Mouse (Mus musculus) CD4-positive, CD25-positive, alpha-beta regulatory T cell, adult 4 months (primary cell): ENCODE measurements around the gene Mtap. TPM values are rescaled to one million over a fixed set of nuclear protein-coding genes. Genes with fewer than 3 reads are reported as not detected.

Source experiments
- ATAC-seq: one replicate; pipeline ENCODE4 v1.8.0; 2017
- polyA plus RNA-seq, 2 experiments: library from polyadenylated mRNA; unstranded; fragments of 100-300 nt; shearing (Covaris generic); gene quantifications; one replicate each; pipeline ENCODE4 v1.2.1; 2017

The Mtap gene
- polyA plus RNA-seq, 2 experiments from 2014 or later, result 30.9 to 35.6 TPM

DNA sequence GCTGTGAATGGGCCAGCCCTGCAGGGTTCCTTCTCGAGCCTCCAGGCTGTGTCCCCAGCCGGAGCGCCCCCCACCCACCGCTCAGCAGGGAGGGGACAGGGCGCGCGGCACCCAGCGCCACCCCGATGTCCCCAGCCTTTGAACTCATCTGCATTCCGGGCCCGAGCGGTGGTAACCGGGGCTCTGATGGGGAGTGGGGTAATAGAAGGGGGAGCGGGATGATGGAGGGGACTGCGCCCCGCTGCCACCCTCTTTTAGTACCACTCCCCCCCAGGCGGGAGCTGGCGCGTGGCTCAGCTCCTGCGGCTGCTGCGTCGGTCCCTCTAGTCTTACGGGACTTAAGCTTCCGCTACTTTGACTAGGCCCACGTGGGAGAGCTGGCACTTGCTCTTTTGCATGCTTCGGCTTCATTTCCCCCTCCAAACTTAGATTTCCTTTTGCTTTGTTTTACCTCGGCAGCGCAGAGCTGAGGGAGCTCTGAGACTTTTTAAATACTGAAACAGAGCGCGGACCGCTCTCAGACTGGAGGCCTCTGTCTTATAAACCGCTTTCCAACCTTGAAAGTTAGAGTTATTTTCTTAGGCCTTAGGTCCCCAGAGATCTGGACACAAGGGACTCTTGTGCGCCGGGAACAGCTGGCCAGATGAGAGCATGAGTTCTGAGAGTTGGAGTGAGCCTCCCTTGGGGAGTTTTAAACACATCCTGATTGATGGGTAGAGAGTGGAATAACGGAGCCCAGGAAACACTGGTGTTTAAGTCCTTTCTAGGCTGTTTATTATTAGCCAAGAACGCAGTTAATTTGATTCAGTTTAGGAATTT, 829 bp downstream of the Mtap start:
- ATAC-seq, result peak; percentile 79

DNA sequence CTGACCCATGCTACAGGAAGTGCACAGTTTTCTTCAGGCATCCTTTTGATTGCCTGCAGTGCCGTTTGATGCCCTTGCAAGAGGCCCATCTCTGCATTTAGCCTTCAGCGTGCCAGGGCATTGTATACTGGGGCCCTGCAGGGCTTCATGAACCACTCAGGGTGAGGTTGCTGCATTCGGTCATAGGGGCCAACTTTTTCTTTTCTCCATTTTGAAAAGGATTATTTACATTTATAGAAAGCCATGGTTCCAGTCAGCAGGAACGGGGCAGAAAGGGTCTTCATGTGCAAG, 1.4 kb downstream of the Mtap start:
- no peak for ATAC-seq

DNA sequence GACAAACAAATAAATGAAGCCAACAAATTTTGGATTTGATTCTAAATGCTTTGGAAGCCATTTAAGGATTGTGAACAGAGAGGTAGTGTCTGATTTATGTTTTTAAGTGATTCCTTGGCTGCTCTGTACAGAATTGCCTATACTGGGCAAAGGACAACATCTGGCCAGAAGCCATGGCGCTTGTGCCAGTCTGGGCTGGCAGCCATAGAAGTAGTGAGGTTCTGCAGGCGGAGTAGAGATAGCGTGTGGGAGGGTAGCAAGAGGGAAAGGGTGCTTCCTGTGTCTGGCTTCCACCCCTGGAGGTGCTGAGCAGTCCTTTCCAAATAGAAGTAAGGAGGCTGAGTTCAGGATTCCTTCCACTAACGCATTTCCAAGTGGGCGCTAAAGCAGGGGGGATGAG, 3.9 kb downstream of the Mtap start:
- ATAC-seq, result no peak

DNA sequence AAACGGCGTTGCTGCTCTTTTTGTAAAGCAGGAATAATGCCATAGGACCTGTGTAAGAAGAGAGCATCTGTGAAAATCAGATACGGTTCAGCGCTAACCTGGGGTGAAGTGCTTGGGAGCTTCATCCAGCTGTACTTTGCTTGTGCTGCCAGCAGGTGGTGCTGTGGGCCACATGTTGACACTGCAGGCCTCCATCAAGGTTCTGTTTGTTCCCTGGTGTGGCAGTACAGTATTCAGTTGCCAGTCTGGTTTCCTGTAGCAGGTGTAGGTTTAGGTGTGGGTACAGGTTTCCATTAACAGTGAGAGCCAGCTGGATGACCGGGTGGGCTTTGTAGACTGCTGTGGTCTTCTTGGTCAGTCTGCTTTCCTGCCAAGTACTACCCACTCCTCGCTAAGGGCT, 8.5 kb downstream of the Mtap start:
- peak; percentile 94 for ATAC-seq

DNA sequence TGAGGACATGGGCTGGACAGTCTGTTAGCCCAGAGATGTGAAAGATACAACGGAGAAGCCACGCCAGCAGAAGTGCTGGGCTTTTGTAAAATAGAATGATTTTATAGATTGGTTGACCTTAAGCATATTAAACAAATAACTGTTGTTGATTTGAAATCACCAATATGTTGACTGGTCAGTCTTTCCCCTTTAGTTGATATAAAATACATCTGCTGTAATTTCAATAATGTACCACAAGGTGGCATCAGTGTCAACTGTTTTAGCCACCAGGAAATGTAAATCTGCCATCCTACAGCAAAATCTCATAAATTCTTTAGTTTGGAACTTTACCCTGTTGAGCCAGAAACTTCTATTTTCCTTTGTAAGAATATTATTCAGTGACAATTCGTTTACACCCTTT, 9.4 kb downstream of the Mtap start:
- peak; percentile 49 for ATAC-seq

DNA sequence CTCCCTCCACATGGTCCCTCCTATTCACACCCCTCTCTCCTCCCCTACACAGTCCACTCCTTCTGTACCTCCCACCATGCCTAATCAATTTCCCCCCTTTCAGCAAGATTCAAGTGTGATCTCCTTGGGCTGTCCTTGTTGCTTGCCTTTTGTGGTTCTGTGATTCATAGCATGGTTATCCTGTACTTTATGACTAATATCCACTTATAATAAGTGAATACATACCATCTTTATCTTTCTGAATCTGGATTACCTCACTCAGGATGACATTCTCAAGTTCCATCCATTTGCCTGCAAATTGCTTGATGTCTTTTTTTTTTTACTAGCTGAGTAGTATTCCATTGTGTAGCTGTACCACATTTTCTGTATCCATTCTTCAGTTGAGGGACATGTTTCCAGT, 12.3 kb downstream of the Mtap start:
- no peak for ATAC-seq

DNA sequence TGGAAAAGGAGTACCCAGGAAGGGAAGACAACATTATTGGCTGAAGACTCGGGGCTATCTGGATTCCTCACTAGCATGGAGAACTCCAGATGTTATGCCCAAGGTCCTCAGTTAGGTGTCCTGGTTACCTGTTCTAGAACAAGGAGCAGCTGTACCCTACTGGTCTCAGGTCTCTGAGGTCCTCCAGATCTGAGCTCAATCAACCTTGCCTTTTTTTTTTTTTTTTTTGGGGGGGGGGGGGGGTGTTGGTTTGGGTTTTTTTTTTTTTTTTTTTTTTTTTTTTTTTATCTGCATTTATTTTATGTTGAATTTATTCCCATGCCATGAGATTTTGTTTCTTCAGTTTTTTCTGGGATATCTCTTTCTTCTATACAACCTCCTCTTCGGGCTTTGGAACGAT, 24.5 kb downstream of the Mtap start:
- no peak for ATAC-seq

DNA sequence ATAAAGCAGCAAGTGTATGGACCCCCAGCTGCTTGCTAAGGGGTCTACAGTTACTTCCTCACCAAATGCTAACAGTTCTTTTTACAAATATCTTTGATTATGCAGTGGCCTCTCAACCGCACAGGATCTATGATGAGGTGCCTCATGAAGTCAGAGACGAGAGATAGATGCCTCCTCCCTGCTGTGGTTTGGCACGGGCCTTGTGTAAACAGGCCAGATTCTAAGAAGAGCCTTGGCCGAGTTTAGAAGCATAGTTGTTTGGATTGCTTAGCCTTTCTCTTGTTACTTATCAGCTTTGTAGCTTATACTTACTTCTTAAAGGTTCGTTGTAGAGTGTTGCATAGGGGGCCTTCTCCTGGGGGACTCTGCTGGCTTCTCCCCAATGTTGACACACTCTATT, 25.6 kb downstream of the Mtap start:
- no peak for ATAC-seq

DNA sequence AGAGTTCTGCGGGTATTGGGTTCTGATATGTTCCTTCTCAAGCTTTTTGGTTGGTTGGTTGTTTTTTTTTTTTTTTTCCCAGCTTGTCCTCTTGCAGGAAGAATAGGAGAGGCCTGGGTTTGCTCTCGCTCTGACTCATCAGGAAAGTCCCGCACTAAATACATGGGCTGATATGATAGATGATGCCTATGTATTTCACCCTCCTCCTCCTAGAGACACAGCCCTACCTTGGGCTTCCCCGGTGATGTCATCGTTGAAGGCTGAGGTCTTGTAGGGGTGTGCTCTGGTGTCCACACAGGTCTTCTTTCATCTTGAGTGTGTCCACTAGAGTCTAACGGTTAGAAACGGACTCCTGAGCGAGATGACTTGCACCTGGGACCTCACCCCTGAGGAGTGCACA, 26.7 kb downstream of the Mtap start:
- peak; percentile 46 for ATAC-seq

DNA sequence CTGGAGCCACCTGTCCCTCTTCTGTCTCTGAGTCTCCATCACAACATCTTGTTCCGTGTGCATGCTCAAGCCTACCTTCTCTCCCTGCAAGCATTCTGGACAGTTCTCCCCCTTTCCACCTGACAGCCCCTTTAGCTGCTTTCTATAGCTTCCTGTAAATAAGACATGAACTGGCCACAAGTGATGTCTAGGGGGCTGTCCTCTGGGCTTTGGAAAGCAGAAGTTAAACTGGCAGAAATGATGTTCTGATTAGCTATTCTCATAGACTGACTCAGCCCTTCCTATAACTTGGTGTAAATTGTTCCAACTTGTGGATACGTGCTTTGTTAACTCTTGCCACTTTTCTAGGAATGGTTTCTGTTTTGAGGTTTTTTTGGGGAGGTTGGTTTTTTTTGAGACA, 27.8 kb downstream of the Mtap start:
- ATAC-seq, result no peak

DNA sequence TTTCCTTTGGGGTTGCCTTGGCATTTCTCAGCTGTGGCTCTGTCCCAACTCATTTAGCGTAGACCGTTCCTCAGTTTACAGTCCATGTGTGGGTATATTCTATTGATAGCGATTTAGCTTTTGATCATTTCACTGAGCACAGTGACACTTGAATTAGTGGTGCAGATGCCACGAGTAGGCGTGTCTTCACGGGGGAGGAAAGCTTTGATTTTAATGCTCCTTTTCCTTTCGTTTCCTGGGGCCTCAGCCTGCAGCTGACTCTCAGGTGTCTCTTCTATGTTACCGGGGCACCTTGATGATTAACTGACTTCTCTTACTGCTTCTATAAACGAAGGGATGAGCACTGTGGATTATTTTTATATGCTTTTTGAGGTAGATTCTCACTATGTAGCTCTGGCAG, 32.0 kb downstream of the Mtap start:
- peak; percentile 76 for ATAC-seq

DNA sequence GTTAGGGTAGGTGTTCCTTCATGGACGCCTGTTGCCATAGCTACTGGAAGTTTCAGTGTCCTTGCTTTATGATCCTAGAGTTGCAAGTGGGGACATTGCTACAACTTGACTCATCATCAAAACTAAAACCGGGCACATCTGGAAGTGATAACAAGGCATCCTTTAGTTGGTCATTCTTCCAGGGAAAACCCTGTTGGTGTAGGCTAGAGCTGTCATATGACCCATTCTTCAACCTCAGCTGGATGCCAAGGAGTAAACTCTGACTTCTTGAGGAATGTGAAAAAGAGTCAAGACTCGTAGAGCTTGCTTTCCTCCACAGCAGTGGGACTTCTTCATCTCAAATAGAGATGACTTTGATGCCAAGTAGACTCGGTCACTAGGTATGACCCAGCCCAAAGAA, 32.8 kb downstream of the Mtap start:
- no peak for ATAC-seq

DNA sequence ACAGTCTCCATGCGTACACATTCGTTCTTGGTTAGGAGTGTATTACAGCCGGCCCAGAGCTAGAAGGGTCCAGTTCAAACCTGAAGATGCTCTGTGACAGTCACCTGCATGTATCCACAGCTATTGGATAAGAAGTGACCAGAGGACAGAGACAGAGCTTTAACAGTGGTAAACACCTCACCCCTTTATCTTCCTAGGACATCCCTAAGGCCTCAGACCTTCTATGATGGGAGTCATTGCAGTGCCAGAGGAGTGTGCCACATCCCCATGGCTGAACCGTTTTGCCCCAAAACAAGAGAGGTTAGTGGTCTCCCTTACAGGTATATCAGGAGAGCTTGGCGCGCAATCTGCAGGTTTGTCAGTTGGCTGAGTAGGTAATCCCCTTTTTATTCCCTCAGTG, 34.0 kb downstream of the Mtap start:
- no peak for ATAC-seq

DNA sequence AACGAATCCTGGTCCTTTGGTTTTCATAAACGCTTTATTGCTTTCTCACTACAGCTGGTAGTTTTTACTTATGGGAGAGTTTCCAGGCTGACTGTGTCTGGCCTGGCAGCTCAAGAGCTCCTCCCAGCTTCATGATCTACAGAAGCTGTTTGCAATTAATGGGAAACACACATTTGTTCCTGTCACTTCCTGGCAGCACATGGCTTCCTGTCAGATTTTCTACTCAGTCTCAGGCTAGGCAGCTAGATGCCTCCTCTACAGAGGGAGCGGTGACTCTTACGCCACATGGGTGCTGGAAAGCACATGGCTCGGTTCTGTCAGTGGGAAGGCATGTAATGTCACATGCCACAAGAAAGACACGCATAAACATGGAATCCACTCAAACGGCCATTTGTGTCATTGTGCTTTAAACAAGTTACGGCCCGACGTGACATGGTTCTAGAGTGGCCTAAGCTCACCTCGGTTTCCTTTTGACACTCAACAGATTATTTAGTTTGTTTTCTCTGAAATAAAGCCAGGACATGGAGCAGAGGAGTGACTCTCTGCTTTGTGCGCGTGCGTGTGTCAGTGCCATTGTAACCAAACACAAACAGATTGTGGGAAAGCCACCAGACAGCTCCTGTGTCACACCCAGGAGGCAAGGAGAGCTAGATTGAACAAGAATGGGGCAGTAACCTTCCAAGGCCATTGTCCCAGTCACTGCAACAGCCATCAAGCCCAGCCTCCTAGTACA, 36.1 kb downstream of the Mtap start:
- ATAC-seq, result no peak

DNA sequence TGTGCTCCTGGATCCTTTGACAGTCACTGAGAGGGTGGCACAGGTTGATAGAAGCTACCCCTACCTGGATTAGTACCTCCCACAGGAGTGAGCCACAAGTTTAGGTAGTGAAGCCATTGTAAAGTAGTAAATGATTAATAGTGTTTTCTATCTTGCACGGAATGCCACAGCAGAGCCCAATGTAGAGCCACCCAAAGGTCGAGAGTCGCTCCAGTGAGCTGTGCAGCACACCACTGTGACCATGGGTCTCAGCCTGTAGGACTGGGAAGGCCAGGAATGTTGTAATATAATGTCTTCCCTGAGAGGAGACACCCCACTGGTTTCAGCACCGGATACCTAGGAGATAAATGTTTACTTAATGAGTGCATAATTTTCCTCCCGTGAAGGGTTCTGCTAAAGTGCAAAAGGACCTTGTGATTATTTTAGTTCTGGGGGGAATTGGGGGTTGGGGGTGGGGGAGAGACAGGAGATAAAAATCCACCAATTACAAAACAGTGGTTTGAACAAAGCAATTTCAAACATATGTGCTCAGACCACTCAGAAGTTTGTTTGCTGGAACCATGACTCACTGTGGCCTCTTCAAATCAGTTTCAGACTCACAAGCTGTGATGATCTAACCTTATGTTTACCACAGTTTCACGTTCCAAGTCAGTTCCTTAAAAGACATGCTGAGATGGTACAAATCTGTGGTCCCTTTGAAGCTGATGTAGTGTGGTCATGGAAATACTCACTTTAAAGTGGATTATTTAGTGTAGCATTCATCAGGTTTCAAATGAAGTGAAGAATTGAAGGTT, 40.8 kb downstream of the Mtap start:
- ATAC-seq, result no peak

DNA sequence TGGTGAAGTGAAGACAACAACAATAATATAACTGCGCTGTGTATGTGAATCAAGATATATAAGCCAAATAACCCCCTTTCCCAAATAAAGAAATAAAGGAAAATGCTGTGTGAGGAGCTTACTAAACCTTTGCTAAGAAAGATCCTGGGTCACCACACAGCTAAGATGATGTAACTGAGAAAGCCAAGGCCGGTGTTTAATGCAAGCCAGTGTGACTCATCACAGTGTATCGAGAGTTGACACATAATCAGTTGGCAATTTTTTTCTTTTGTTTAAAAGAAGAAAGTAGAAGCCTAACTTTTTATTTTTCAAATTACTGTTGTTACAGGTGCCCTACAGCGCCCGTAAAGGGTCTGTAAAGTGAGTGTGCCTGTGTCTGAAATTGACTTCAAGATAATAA, 43.2 kb downstream of the Mtap start:
- no peak for ATAC-seq

DNA sequence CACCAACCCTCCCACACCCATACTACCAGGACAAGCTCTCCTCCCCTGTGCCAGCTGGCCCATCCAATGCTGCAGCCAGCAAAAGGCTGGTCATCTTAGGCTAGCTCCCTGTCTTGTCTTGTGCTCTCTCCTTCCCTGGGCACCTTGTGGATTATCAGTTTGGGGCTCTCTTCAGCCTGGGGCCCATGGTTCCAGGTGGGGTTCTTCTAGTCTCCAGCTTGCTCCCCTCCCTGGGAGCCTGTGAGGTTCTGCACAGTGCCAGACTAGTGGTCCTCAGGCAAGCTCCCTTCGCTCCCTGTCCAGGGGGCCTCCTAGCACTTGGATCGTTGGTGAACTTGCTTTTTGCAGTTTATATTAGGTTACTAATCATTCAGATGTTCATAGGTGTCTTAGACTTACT, 44.7 kb downstream of the Mtap start:
- no peak for ATAC-seq

DNA sequence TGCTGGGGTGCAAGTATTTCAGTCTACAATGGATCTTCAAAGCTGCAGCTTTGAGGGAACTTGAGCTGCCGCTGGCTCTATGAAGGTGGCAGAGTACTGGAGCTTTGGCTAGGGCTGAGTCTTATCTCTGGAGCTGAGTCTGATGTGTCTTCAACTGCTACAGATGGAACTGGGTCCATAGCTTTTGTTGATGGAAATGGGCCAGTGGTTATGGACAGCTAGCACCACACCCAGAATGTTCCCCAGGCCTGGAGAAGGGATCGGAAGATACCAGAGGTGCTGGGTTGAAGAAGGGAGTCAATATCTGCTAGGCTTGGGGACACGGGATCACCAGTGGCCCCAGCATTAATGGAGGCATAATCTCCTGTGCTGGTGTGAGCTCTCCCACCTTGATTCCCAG, 45.6 kb downstream of the Mtap start:
- no peak for ATAC-seq

DNA sequence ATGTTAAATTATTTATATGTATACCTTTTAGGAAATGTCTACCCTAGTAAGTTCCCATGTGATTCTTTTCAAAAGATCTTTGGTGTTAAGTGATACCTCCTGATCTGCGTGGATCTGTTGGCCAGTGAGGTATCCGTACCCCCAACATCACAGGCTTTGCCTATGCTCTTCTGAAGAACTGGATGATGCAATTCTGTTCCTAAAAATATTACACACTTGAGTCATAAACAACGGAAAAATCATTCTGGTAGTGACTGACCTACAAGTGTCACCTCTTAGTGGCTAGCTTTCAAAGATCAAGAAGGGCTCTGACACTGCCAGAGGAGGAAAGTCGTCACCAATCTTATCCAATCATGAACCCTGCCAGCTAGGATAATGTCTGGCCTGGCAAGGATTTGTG, 58.6 kb downstream of the Mtap start:
- no peak for ATAC-seq

DNA sequence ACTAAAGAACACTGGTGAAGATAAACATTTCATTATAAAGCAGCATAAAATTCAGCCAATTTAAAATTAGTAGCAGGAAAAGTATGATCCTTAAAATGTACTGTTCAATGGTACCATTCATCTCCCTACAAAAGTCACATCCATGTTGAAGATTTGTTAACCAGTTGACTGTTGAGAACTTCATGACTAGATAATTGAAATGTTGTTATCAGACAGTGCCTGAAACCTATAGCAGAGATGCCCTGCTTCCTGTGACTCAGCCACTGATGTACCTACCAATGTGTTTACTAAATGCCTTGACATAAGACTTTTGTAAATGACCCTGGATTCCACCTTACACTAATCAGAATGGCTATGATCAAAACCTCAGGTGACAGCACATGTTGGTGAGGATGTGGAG, 60.2 kb downstream of the Mtap start:
- no peak for ATAC-seq

DNA sequence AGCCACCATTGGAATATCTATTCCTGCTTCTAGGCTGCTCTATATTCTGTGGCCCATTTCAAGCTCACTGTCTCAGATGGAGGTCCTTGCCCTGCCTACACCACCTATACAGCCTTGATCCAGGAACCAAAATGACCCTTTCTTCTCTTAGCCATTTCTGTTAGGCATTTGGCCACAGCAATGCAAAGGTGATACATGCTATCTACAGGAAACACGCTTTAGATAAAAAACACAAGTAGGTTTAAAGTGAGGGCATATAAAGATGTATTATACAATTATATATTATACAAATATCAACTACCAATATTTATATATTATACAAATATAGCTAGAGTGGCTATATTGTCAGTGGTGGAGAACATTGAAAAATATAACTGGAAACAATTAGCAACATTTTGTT, 63.9 kb downstream of the Mtap start:
- ATAC-seq, result no peak

DNA sequence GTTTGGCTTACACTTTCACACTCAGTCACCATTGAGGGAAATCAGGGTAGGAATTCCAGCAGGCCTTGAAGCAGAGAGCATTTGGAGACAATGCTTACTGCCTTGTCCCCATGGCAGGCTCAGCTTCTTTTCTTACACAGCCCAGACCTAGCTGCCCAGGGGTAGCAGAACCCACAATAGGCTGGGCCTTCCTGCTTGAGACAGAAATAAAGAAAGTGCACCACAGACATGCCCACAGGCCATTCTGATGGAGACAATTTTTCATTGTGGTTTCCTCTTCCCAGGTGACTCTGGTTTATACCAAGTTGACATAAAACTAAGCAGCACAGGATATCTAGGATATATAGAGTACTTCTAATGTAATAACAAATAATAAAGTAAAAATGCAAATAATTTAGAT, 72.4 kb downstream of the Mtap start:
- no peak for ATAC-seq

DNA sequence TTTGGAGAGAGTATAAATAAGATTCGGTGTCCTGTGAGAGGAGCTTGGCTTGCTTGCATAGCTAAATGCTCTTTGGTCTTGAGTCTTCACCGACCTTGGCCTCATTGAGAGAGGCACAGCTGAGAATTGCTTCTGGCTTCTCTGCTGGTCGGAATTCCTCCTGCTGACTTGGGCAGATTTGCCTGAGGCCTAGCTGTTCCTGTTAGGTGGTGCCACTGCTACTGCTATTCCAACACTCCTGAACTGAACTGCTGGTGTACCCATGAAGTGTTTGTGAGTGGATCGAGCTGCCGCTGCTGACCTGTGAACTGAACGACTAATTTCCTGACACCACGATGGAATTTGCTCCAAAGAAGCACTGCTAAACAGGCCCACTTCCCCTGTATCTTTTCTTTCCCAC, 73.4 kb downstream of the Mtap start:
- no peak for ATAC-seq

DNA sequence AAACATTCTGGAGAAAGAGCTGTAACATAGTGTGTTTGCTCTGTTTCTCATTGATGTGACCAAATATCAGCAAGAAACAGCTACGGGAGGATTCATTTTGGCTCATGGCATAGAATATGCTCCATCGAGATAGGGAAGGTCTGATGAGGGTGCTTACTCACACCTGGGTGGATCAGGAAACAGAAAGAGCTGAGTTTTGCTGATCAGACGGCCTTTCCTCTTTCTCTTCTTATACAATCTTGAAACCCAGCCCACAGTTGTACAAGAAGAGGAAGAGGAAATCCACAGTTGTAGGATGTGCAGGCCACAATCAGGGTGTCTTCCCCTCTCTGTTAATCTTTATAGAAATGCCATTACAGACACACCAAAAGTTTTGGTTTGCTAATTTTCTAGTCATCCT, 75.3 kb downstream of the Mtap start:
- no peak for ATAC-seq
